Mouse (Mus musculus) MEL (cell line): ENCODE data around the gene Enkur. TPM values are rescaled to one million over a fixed set of nuclear protein-coding genes. Genes with fewer than 3 reads are reported as not detected.

Experiments
- DNase-seq: peaks from one replicate; pipeline ENCODE4 v3.0.0; 2011; ENCODE audit warnings: low read depth, low spot score
- H3K27ac ChIP-seq: 2 replicates; pipeline ENCODE4 v1.5.1; 2012; ENCODE audit warnings: low read depth, mild to moderate bottlenecking, control low read depth, low read length, moderate library complexity; ENCODE audit not compliant: control insufficient read depth
- H3K27me3 ChIP-seq, 2 experiments: fragments of 150-350 bp in 1 of 2; sonication (generic) in 1 of 2; 2 replicates each; pipeline ENCODE4 v1.6.1; 2012; ENCODE audit warnings: low read length in 2 of 2, mild to moderate bottlenecking in 2 of 2, improper control_type of control experiment in 1 of 2, moderate library complexity in 1 of 2; ENCODE audit not compliant: insufficient read depth in 2 of 2, control insufficient read depth in 1 of 2
- H3K36me3 ChIP-seq, 2 experiments: 2 replicates each; pipeline ENCODE4 v1.6.1; 2012 to 2014; ENCODE audit warnings: low read length in 2 of 2, improper control_type of control experiment in 1 of 2, inconsistent platforms in 1 of 2, mild to moderate bottlenecking in 1 of 2; ENCODE audit not compliant: insufficient read depth in 2 of 2, control insufficient read depth in 1 of 2
- H3K4me1 ChIP-seq, 2 experiments: fragments of 150-350 bp in 1 of 2; sonication (generic) in 1 of 2; 2 replicates each; pipeline ENCODE4 v1.6.1; 2012; ENCODE audit warnings: low read length in 2 of 2, improper control_type of control experiment in 1 of 2, mild to moderate bottlenecking in 1 of 2; ENCODE audit not compliant: insufficient read depth in 2 of 2, control insufficient read depth in 1 of 2
- H3K4me3 ChIP-seq, 2 experiments: fragments of 150-350 bp in 1 of 2; sonication (generic) in 1 of 2; 2 replicates each; pipeline ENCODE4 v1.5.1; 2012; ENCODE audit warnings: low read depth in 2 of 2, low read length in 2 of 2, mild to moderate bottlenecking in 2 of 2, moderate library complexity in 2 of 2, control low read depth in 1 of 2, improper control_type of control experiment in 1 of 2; ENCODE audit not compliant: control insufficient read depth in 1 of 2, insufficient read depth in 1 of 2
- H3K79me2 ChIP-seq: 2 replicates; pipeline ENCODE4 v1.6.1; 2012; ENCODE audit warnings: mild to moderate bottlenecking, low read length, moderate library complexity; ENCODE audit not compliant: control insufficient read depth, poor library complexity, insufficient read depth
- H3K9ac ChIP-seq: 2 replicates; pipeline ENCODE4 v1.6.1; 2012; ENCODE audit warnings: low read depth, mild to moderate bottlenecking, control low read depth, low read length, moderate library complexity; ENCODE audit not compliant: control insufficient read depth, poor library complexity, severe bottlenecking
- H3K9me3 ChIP-seq: fragments of 150-350 bp; sonication (generic); replicated peaks from 2 replicates; pipeline ENCODE4 v1.6.1; 2012; ENCODE audit warnings: mild to moderate bottlenecking, low read length, improper control_type of control experiment, moderate library complexity; ENCODE audit not compliant: insufficient read depth
- BHLHE40 ChIP-seq: IDR thresholded peaks from 2 replicates; pipeline ENCODE4 v1.6.1; 2012; ENCODE audit warnings: low read depth, mild to moderate bottlenecking, inconsistent platforms, low read length, improper control_type of control experiment, borderline replicate concordance
- CHD2 ChIP-seq: IDR thresholded peaks from 2 replicates; pipeline ENCODE4 v1.6.1; 2011; ENCODE audit warnings: low read length, improper control_type of control experiment
- CTCF ChIP-seq, 3 experiments: IDR thresholded peaks in 2 of 3; conservative IDR thresholded peaks in 1 of 3; 2 replicates each; pipeline ENCODE4 v1.5.1; 2011 to 2012; ENCODE audit warnings: low read length in 3 of 3, low read depth in 2 of 3, mild to moderate bottlenecking in 2 of 3, improper control_type of control experiment in 1 of 3, inconsistent platforms in 1 of 3, mixed read lengths in 1 of 3, moderate library complexity in 1 of 3; ENCODE audit not compliant: control insufficient read depth in 1 of 3, insufficient read depth in 1 of 3, poor library complexity in 1 of 3, severe bottlenecking in 1 of 3
- E2F4 ChIP-seq: IDR thresholded peaks from 2 replicates; pipeline ENCODE4 v1.6.1; 2011; ENCODE audit warnings: low read depth, low read length, improper control_type of control experiment, borderline replicate concordance
- ELF1 ChIP-seq: IDR thresholded peaks from 2 replicates; pipeline ENCODE4 v1.6.1; 2014; ENCODE audit warnings: low read depth, mild to moderate bottlenecking, inconsistent platforms, low read length, improper control_type of control experiment, moderate library complexity
- EP300 ChIP-seq, 2 experiments: IDR thresholded peaks; 2 replicates each; pipeline ENCODE4 v1.6.1; 2011; ENCODE audit warnings: improper control_type of control experiment in 2 of 2, low read length in 2 of 2, low read depth in 1 of 2, mild to moderate bottlenecking in 1 of 2
- GATA1 ChIP-seq: IDR thresholded peaks from 2 replicates; pipeline ENCODE4 v1.6.1; 2011; ENCODE audit warnings: low read depth, low read length, improper control_type of control experiment
- JUND ChIP-seq: IDR thresholded peaks from 2 replicates; pipeline ENCODE4 v1.6.1; 2011; ENCODE audit warnings: low read depth, mild to moderate bottlenecking, improper control_type of control experiment, low read length
- KAT2A ChIP-seq: conservative IDR thresholded peaks from 2 replicates; pipeline ENCODE4 v1.6.1; 2012; ENCODE audit warnings: low read depth, low read length, improper control_type of control experiment, inconsistent platforms
- MAX ChIP-seq: IDR thresholded peaks from 2 replicates; pipeline ENCODE4 v1.6.1; 2011; ENCODE audit warnings: low read length, improper control_type of control experiment
- MAZ ChIP-seq: IDR thresholded peaks from 2 replicates; pipeline ENCODE4 v1.6.1; 2012; ENCODE audit warnings: low read depth, mild to moderate bottlenecking, inconsistent platforms, low read length, improper control_type of control experiment
- MYB ChIP-seq: IDR thresholded peaks from 2 replicates; pipeline ENCODE4 v1.6.1; 2011; ENCODE audit warnings: mild to moderate bottlenecking, low read depth, low read length, improper control_type of control experiment
- MYC ChIP-seq: IDR thresholded peaks from 2 replicates; pipeline ENCODE4 v1.6.1; 2011; ENCODE audit warnings: low read depth, mild to moderate bottlenecking, low read length, improper control_type of control experiment, moderate library complexity
- NELFE ChIP-seq: IDR thresholded peaks from 2 replicates; pipeline ENCODE4 v1.6.1; 2011; ENCODE audit warnings: low read depth, low read length, improper control_type of control experiment
- NRF1 ChIP-seq: IDR thresholded peaks from 2 replicates; pipeline ENCODE4 v1.6.1; 2014; ENCODE audit warnings: low read depth, mild to moderate bottlenecking, inconsistent platforms, low read length, improper control_type of control experiment, moderate library complexity; ENCODE audit not compliant: poor library complexity, insufficient read depth, severe bottlenecking
- RCOR1 ChIP-seq: IDR thresholded peaks from 2 replicates; pipeline ENCODE4 v1.6.1; 2012; ENCODE audit warnings: low read depth, mild to moderate bottlenecking, inconsistent platforms, low read length, improper control_type of control experiment
- SIN3A ChIP-seq: IDR thresholded peaks from 2 replicates; pipeline ENCODE4 v1.6.1; 2012; ENCODE audit warnings: low read length, improper control_type of control experiment, inconsistent platforms
- SMC3 ChIP-seq: IDR thresholded peaks from 2 replicates; pipeline ENCODE4 v1.6.1; 2011; ENCODE audit warnings: low read depth, low read length, improper control_type of control experiment
- TBP ChIP-seq: IDR thresholded peaks from 2 replicates; pipeline ENCODE4 v1.8.0; 2011; ENCODE audit warnings: low read depth, low read length, improper control_type of control experiment
- UBTF ChIP-seq: IDR thresholded peaks from 2 replicates; pipeline ENCODE4 v1.6.1; 2012; ENCODE audit warnings: low read depth, mild to moderate bottlenecking, inconsistent platforms, low read length, improper control_type of control experiment, moderate library complexity, borderline replicate concordance; ENCODE audit not compliant: insufficient read depth
- USF1 ChIP-seq: IDR thresholded peaks from 2 replicates; pipeline ENCODE4 v1.6.1; 2014; ENCODE audit warnings: low read depth, mild to moderate bottlenecking, inconsistent platforms, low read length, improper control_type of control experiment, moderate library complexity
- USF2 ChIP-seq, 2 experiments: IDR thresholded peaks; 2 replicates each; pipeline ENCODE4 v1.6.1; 2011 to 2012; ENCODE audit warnings: improper control_type of control experiment in 2 of 2, low read length in 2 of 2, borderline replicate concordance in 1 of 2, inconsistent platforms in 1 of 2, low read depth in 1 of 2, mild to moderate bottlenecking in 1 of 2; ENCODE audit not compliant: insufficient read depth in 1 of 2
- ZMIZ1 ChIP-seq: IDR thresholded peaks from 2 replicates; pipeline ENCODE4 v1.6.1; 2012; ENCODE audit warnings: low read depth, mild to moderate bottlenecking, inconsistent platforms, low read length, improper control_type of control experiment, moderate library complexity
- ZNF384 ChIP-seq: IDR thresholded peaks from 2 replicates; pipeline ENCODE4 v1.6.1; 2012; ENCODE audit warnings: low read depth, mild to moderate bottlenecking, inconsistent platforms, low read length, improper control_type of control experiment
- polyA plus RNA-seq, 2 experiments: library from polyadenylated mRNA; stranded (reverse) in 1 of 2; unstranded in 1 of 2; fragments of >175 nt in 1 of 2; fragments of >200 nt in 1 of 2; gene quantifications; 2 replicates each; pipeline versions ENCODE4 v1.2.1 to v1.2.4; 2012; ENCODE audit warnings: low replicate concordance in 2 of 2, low read depth in 1 of 2; ENCODE audit not compliant: insufficient read length in 2 of 2, insufficient read depth in 1 of 2, missing spikeins in 1 of 2
- total RNA-seq: library from RNA; depleted of rRNA; stranded (reverse); fragments of 300-350 nt; gene quantifications from 2 replicates; pipeline ENCODE4 v1.2.3, GENCODE M21; 2012

Enkur gene
- total and polyA plus RNA-seq, 3 experiments, result not detected

DNA sequence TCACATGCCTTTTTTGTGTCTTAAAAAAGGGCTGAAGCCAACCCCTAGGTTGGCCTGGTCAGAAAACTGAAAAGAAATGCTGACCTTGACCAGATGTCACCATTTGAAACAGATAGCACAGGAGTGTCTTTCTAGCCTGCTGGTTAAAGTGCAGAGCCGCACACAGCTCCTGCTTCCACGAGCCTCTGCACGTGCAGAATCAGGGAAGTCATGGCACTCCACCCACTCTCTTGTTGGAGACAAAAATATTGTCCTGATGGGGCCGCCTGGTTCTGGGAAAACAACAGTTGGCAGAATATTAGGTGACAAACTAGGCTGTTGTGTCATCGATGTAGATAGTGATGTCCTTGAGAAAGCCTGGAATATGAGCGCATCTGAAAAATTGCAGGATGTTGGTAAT, 6.2 kb upstream of the Enkur start:
- Histone ChIP-seq H3K9me3 (no peaks in the 10 kb centered on the region), H3K36me3 (no peaks in the 10 kb centered on the region), H3K27ac (no peak overlapping the region), H3K79me2 (no peaks in the 10 kb centered on the region), H3K4me3 (no peak overlapping the region), H3K27me3 (no peaks in the 10 kb centered on the region), H3K4me1 (0 out of 4 replicates have a peak, but pooled peaks cover 0 to 2% of the 10 kb centered on the region in 2 experiments), H3K9ac (no peak overlapping the region)
- no peak for DNase-seq
- TF ChIP-seq USF1 (no peak), ZMIZ1 (no peak), BHLHE40 (no peak), NELFE (no peak), GATA1 (no peak), JUND (no peak), SIN3A (no peak)

DNA sequence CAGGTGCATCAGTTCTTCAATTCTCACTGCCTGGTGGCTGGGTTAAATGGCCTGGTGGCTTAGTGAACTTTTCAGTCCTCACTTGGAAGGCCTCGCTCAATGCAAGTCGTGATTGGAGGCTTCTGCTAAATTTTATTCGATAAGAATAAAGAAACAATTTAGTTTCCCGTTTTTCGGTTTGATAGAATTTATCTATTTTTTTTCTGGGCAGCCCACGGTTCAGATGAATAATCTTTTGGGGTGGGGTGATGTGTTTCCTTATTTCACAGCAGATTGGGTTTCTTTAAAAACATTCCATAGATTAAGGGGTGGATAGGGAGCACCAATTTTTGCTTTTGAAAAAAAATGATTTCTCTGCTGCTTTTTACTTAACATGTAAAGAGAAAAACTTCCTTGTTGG, 1.1 kb upstream of the Enkur start:
- no peak overlapping the region for H3K27ac ChIP-seq

DNA sequence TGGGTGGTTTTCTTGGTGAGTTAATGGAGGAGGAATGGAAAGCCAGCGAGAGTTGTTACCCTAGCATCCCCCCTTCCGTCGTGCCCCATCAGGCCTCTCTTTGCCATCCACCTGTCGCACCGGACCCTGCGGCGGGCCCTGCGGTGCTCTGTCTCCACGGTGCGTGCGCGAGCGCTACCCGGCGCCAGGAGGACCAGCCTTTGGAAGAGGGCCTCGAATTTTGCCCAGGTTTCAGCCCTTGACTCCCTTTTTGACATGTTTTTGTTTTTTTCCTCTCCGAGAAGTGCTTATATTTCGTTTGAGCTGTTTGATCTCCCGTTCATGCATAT, 630 bp upstream of the Enkur start:
- Histone ChIP-seq H3K79me2 (no peaks in the 10 kb centered on the region; the same call in 1 of the 2 replicates), H3K27me3 (no peaks in the 10 kb centered on the region), H3K36me3 (peaks cover 0 to 12% of the 10 kb centered on the region in 2 experiments; a peak in 2 of 4 replicates), H3K9me3 (no peaks in the 10 kb centered on the region), H3K9ac (peak overlapping the region; percentile 80)
- DNase-seq, result no peak
- TF ChIP-seq ZNF384 (no peak), SMC3 (no peak), TBP (peak; percentile 30; the same call in 1 of the 2 replicates), MYB (no peak), BHLHE40 (no peak), CTCF (IDR thresholded peaks at IDR 0.05 in 2 of 3, conservative IDR thresholded peaks at IDR 0.05 in 1 of 3; ENCODE audit: control insufficient read depth in 1 of 3, insufficient read depth in 1 of 3, low read depth in 2 of 3, low read length in 3 of 3, poor library complexity in 1 of 3, severe bottlenecking in 1 of 3) (peak in 1 of 3 experiments; percentile 16; a peak in 1 of 6 replicates), CHD2 (no peak), E2F4 (no peak), MAZ (no peak), MYC (0 out of 2 replicates have a peak, but pooled peaks have one; percentile 20), UBTF (no peak), NELFE (no peak), ELF1 (no peak), USF1 (no peak), USF2 (IDR thresholded peaks at IDR 0.05; ENCODE audit: borderline replicate concordance in 1 of 2, insufficient read depth in 1 of 2, low read depth in 1 of 2, low read length in 2 of 2) (no peak), KAT2A (no peak), MAX (peak; percentile 0; the same call in 1 of the 2 replicates), GATA1 (no peak)
- TF ChIP-seq, all 39 proteins: peak for 4
- H3K4me1 ChIP-seq, result peaks cover 5 to 6% of the 10 kb centered on the region in 2 experiments
- H3K27ac ChIP-seq, result peak overlapping the region; percentile 53
- H3K4me3 ChIP-seq, result peak overlapping the region; percentile 88 to 89

More for the DNA sequence above, 1.1 kb upstream of the Enkur start:
- peaks cover 5 to 6% of the 10 kb centered on the region in 2 experiments for H3K4me1 ChIP-seq
- H3K36me3 ChIP-seq, result peaks cover 0 to 12% of the 10 kb centered on the region in 2 experiments; a peak in 2 of 4 replicates
- peak overlapping the region; percentile 88 to 89 for H3K4me3 ChIP-seq
- no peak for DNase-seq
- no peaks in the 10 kb centered on the region; the same call in 1 of the 2 replicates for H3K79me2 ChIP-seq
- no peaks in the 10 kb centered on the region for H3K27me3 ChIP-seq
- no peak for TF ChIP-seq NRF1
- peak; percentile 45 to 51; a peak in 3 of 4 replicates for TF ChIP-seq EP300 (IDR thresholded peaks at IDR 0.05; ENCODE audit: low read depth in 1 of 2, low read length in 2 of 2)
- TF ChIP-seq TBP, result no peak
- no peak for TF ChIP-seq JUND
- TF ChIP-seq RCOR1, result peak; percentile 62; the same call in 1 of the 2 replicates
- TF ChIP-seq ELF1, result no peak
- no peak for TF ChIP-seq KAT2A
- H3K9ac ChIP-seq, result peak overlapping the region; percentile 80
- H3K9me3 ChIP-seq, result no peaks in the 10 kb centered on the region
